Mouse (Mus musculus) C2C12 (cell line): ENCODE data around the gene Smyd5. TPM values are rescaled to one million over a fixed set of nuclear protein-coding genes. Genes with fewer than 3 reads are reported as not detected.

Source experiments
- H3K27me3 ChIP-seq: one replicate; pipeline ENCODE4 v1.6.1; 2011; ENCODE audit not compliant: control insufficient read depth, insufficient read depth, insufficient read length
- H3K36me3 ChIP-seq: one replicate; pipeline ENCODE4 v1.6.1; 2011; ENCODE audit not compliant: control insufficient read depth, insufficient read depth
- H3K4me3 ChIP-seq: one replicate; pipeline ENCODE4 v1.5.1; 2011; ENCODE audit warnings: mild to moderate bottlenecking, control low read depth; ENCODE audit not compliant: poor library complexity, insufficient read depth, severe bottlenecking
- H3K79me2 ChIP-seq: one replicate; pipeline ENCODE4 v1.6.1; 2011; ENCODE audit not compliant: control insufficient read depth, insufficient read depth
- H3K79me3 ChIP-seq: one replicate; pipeline ENCODE4 v1.6.1; 2011; ENCODE audit warnings: low read depth, control low read depth
- H3ac ChIP-seq: one replicate; pipeline ENCODE3; 2011; ENCODE audit warnings: low read depth; ENCODE audit not compliant: control insufficient read depth, insufficient read length
- CEBPB ChIP-seq: IDR thresholded peaks from one replicate; pipeline ENCODE4 v1.6.1; 2011; ENCODE audit warnings: low read depth, mild to moderate bottlenecking, control low read depth, moderate library complexity
- CTCF ChIP-seq: IDR thresholded peaks from one replicate; pipeline ENCODE4 v1.5.1; 2011; ENCODE audit not compliant: control insufficient read depth, insufficient read depth, insufficient read length
- FOSL1 ChIP-seq: IDR thresholded peaks from one replicate; pipeline ENCODE4 v1.8.0; 2011; ENCODE audit warnings: mild to moderate bottlenecking, low read length; ENCODE audit not compliant: poor library complexity, insufficient read depth, severe bottlenecking
- MAX ChIP-seq: IDR thresholded peaks from one replicate; pipeline ENCODE4 v1.6.1; 2011; ENCODE audit warnings: mild to moderate bottlenecking, control low read depth
- MYOD1 ChIP-seq: IDR thresholded peaks from one replicate; pipeline ENCODE4 v1.6.1; 2011; ENCODE audit warnings: low read depth; ENCODE audit not compliant: control insufficient read depth, insufficient read length
- MYOG ChIP-seq: IDR thresholded peaks from one replicate; pipeline ENCODE4 v1.6.1; 2011; ENCODE audit not compliant: control insufficient read depth, insufficient read length; ENCODE audit errors: extremely low read depth
- USF1 ChIP-seq: IDR thresholded peaks from one replicate; pipeline ENCODE4 v1.6.1; 2011; ENCODE audit warnings: low read depth, mild to moderate bottlenecking, control low read depth, moderate library complexity
- polyA plus RNA-seq: library from polyadenylated mRNA; unstranded; fragments of >200 nt; fragmentation: generic; extraction: Trizol; gene quantifications from one replicate; pipeline ENCODE4 v1.2.1, GENCODE M21; 2012; ENCODE audit warnings: missing spikeins

Gene Smyd5
- polyA plus RNA-seq, 1 experiment: 67.0 TPM

DNA sequence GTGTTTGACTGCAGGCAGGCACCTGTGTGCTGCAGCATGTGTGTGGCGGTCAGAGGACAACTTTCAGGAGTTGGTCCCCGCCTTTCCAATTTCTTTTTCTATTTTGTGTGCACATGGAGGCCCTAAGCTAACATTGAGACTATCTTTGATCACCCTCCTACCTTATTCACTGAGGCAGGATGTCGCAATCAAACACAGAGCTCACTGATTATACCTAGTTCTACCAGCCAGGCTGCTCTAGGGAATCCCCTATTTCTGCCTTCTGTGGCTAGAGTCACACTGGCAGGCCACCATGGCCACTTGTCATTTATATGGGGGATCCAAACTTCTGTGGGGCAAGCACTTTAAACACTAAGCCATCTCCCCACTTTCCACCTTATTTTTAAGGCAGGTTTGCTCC lies 57.9 kb downstream of the Smyd5 start:
- no peaks in the 10 kb centered on the region for H3K79me2 ChIP-seq
- no peak for TF ChIP-seq USF1
- TF ChIP-seq MAX: no peak
- TF ChIP-seq MYOD1: no peak
- TF ChIP-seq FOSL1: no peak
- TF ChIP-seq MYOG: no peak
- TF ChIP-seq CTCF: no peak
- TF ChIP-seq CEBPB: no peak
- no peak overlapping the region for H3ac ChIP-seq
- peaks cover 23% of the 10 kb centered on the region for H3K27me3 ChIP-seq
- H3K79me3 ChIP-seq: no peaks in the 10 kb centered on the region
- H3K4me3 ChIP-seq: no peak overlapping the region
- H3K36me3 ChIP-seq: no peaks in the 10 kb centered on the region

DNA sequence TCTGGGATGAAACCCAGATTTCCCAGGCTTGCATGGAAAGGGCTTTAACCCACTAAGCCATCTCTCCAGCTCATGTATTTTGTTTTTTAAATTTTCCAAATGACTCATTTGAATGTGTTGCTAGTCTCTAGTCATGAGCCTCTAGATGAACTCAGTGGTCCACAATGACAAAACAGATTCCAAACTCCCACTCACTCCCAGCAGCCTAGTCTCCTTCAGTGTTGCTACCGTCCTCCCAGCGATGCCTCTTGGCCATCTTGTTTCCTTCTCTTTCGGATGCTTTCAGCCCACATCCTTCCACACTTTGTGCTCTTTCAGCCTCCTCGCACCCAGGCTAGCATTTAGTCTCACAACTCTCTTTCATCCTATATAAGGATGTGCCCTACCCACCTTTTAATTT lies 58.5 kb downstream of the Smyd5 start:
- H3K4me3 ChIP-seq: no peak overlapping the region
- TF ChIP-seq CTCF: no peak
- TF ChIP-seq FOSL1: no peak
- no peak for TF ChIP-seq CEBPB
- no peak for TF ChIP-seq MYOD1
- TF ChIP-seq MAX: no peak
- TF ChIP-seq MYOG: no peak
- TF ChIP-seq USF1: no peak

DNA sequence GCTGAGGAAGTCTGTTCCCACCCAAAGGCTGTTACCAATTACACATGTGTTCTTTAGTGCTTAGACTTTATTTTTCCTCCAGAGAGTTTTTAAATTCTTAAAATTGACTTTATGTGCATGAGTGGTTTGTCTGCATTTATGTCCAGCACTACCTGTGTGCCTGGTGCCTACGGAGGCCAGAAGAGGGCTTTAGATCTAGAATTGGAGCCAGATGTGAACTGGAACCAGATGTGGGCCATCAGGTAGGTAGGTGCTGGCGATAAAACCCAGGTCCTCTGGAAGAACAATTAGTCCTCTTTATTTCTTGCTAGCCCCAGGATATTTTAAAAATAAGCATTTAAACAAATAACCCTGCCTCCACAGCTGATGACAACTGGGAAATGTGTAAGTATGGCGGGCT lies 59.8 kb downstream of the Smyd5 start:
- no peak overlapping the region for H3K4me3 ChIP-seq
- H3ac ChIP-seq: no peak overlapping the region
- no peaks in the 10 kb centered on the region for H3K79me2 ChIP-seq
- no peaks in the 10 kb centered on the region for H3K79me3 ChIP-seq
- H3K27me3 ChIP-seq: peaks cover 18% of the 10 kb centered on the region
- H3K36me3 ChIP-seq: no peaks in the 10 kb centered on the region
- no peak for TF ChIP-seq USF1
- TF ChIP-seq FOSL1: no peak
- no peak for TF ChIP-seq MYOD1
- no peak for TF ChIP-seq MAX
- no peak for TF ChIP-seq CTCF
- TF ChIP-seq MYOG: no peak
- TF ChIP-seq CEBPB: no peak

More for the DNA sequence above, 58.5 kb downstream of the Smyd5 start:
- Histone ChIP-seq H3K79me3 (no peaks in the 10 kb centered on the region), H3ac (no peak overlapping the region), H3K27me3 (peaks cover 18% of the 10 kb centered on the region), H3K79me2 (no peaks in the 10 kb centered on the region), H3K36me3 (no peaks in the 10 kb centered on the region)

Other genes with a start within 250 kb of the Smyd5 start
- gene Emx1, start 244.6 kb upstream of the Smyd5 start, polyA plus RNA-seq: not detected
- gene Sfxn5, start 98.6 kb upstream of the Smyd5 start, polyA plus RNA-seq: 2.2 TPM
- 6.6 TPM for gene Rab11fip5, start 57.4 kb upstream of the Smyd5 start, polyA plus RNA-seq
- not detected for gene Noto, start 8.1 kb upstream of the Smyd5 start, polyA plus RNA-seq
- 531 TPM for gene Cct7, start 19.5 kb downstream of the Smyd5 start, polyA plus RNA-seq
- gene Pradc1, start 20.0 kb downstream of the Smyd5 start, polyA plus RNA-seq: 35.6 TPM
- gene Fbxo41, start 71.0 kb downstream of the Smyd5 start, polyA plus RNA-seq: 0.02 TPM
- not detected for gene Egr4, start 81.6 kb downstream of the Smyd5 start, polyA plus RNA-seq
- gene Alms1, start 155.5 kb downstream of the Smyd5 start, polyA plus RNA-seq: 1.4 TPM